Mouse (Mus musculus) left cerebral cortex, postnatal 10 days (tissue): ENCODE results near the gene Brip1. TPM values are rescaled to one million over a fixed set of nuclear protein-coding genes. Genes with fewer than 3 reads are reported as not detected.
A peak's percentile ranks its signal among the peaks of the same experiment; 100 is the strongest.

Experiments
- DNase-seq, 2 experiments: peaks; one replicate each; pipeline ENCODE4 v3.0.0; 2021 to 2022; ENCODE audit warnings: low spot score in 2 of 2, mixed read lengths in 1 of 2; ENCODE audit errors: extremely low spot score in 1 of 2
- intact Hi-C: fragments of 180-260 bp; cut with DNase I; formaldehyde crosslinking; loops from one replicate; pipeline ENCODE4 v1.15.1; 2025
- total RNA-seq, 2 experiments: library from RNA; stranded (reverse); gene quantifications; 2 replicates each; pipeline ENCODE4 v1.2.3; 2021

The Brip1 gene
- total RNA-seq, 2 experiments from 2014 or later: 0.69 to 1.1 TPM

DNA sequence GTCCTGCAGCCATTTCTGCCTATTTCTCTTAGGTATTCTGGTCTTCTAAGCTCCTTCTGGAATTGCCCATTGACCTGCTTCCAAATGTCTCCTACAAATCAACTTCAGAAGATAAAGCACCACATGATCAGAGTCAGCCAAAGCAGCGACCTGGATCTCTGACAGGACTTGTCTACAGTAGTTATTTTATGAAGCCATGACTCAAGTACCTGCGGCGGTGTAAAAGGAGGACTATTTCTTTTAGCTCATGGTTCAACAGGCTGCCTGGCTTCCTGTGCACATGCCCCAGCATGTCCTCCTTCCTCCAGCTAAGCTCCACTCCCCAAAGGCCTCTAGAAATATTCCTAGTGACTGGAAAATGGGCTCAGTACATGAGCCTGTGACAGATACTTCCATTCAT lies 69.7 kb downstream of the Brip1 start:
- no peak for DNase-seq
- intact Hi-C loops: no loop called here

DNA sequence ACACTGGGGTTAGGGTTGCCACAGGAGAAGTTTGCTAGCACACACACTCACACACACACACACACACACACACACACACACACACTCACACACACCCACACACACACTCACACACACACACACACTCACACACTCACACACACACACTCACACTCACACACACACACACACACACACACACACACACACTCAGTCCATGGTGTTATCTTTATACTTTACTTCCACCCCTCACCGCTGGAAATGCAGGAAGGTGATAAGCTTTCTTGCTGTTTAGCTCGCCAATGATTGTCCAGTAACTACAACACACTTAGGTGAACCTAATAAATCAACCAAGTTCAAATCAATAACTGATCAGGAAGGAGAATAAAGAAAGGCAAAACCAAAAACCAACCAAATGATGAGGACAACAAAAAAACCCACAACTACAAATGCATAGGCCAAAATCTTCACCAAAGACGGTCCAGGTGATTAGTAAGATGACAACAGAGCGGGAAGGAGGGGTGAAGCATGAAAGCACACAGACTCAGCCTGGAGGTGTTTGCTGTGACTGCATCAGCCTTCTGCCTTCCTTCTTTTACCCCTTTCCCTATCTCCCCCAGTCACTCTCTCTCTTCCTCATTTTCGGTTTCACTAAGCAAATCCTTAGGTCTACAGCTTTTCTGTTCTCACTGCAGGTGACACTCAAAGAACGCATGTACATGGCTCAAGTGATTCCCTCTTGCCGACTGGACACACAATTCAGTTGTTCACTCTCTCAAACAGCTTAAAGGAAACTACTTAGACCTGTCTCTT lies 83.7 kb downstream of the Brip1 start:
- no peak for DNase-seq
- intact Hi-C loops: no loop called here

DNA sequence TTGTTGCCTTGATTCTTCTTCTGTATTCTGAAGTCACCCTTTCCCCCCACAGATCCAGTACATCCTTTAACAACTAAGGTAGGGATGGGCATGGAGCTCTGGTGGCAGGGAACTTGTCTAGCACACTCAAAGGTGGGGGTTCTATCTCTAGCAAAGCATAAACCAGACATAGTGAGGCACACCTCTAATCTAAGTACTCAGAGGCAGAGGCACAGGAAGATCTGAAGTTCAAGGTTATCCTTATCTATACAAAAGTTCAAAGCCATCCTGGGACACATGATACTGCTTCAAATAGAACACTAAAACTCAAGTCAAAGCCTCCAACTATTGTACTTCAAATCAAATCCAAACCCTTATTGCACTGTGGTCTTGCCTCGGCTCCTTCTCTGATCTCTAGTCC lies 85.0 kb downstream of the Brip1 start:
- no peak for DNase-seq
- intact Hi-C loops: no loop called here

DNA sequence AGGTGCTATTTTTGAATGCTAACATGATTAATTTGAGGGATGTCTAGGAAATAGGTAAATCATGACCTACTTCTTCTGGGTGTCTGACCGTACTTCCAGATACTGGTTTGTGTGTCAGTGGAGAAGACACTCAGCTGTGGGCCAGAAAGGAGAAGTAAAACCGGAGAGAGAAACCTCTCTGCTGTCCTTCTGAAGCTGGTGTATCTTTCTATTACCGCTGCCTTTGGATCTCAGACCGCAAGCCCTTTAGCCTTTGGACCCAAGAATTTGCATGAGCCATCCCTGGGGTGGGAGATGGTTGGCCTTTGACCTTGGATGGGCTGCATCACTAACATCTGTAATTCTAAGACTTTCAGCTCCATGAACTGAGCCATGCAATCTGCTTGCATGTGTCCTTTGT lies 93.7 kb downstream of the Brip1 start:
- no peak for DNase-seq
- intact Hi-C loops: no loop called here

DNA sequence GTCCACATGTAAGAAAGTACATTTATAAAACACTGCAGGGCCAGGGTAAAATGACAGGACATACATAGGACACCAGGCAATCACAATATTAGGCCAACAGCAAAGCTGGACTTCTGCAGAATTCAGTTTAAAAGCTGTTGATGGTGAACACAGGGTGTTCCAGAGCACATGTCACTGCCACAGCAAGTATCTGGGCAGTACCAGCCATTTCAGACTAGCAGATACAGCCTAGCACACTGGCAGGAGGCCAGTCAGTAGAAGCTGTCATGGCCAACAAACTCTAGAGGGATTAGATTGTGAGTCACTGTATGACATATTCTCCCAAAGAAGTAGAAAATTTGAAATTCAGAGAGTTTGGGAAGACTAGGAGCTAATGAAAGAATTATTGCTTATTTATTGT lies 94.4 kb downstream of the Brip1 start:
- intact Hi-C loops: no loop called here
- DNase-seq: peak; percentile 3 to 30

DNA sequence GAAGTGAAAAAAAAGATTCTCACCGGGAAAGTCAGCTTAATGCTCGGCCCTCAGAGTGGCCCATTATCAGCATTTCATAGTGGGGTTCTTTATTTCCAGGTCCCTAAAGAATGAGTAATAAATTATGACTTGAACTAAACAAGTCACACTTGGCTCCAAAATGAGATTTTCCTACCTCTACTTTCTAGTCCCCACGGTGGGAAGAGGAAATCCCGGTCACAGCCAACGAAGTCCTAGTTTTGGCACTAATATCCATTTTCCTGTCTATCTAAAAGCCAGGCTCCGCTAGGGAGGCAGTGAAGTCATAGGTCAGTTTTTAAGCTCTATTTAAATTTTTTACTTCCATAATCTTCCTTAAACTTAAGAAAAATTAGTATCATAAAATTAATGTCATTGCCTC lies 99.8 kb downstream of the Brip1 start:
- no peak for DNase-seq
- intact Hi-C loops: no loop called here

DNA sequence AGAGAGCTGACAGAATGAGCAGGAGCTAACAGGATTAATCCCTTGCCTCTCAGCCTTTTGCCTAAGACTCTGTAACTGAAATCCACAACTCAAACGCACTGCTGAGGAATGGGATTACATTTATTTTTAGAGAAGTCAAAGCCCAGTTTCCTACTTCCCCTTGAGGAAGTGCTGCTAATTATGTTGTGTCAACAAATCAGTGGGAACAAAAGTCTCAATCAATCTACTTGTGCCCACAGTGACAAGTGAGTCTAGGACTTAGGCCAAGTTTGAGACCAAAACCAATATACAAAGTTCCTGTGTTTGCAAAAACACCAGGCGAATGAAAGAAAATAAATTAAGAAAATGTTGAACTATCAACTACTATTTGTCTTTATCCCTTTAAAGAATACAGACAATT lies 101.7 kb downstream of the Brip1 start:
- intact Hi-C loops: no loop called here
- no peak for DNase-seq

DNA sequence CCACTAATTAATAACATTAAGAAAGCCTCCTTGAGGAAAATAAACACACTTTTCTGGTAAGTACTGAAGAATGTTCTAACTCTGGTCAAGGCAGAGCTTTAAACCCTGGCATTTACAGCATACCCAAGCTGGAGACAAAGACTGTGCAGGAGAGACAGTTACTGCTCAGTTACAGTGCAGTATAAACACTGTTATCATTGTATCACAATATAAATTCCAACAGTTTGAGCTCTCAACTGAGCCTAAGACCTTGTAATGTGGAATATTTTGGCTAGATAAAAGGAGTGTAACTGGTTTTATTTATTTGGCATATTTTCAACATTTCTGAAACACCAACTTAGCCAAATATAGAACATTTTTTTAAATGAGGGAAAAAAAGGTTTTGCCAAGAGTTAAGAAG lies 112.2 kb downstream of the Brip1 start:
- intact Hi-C loops: no loop called here
- DNase-seq: no peak

DNA sequence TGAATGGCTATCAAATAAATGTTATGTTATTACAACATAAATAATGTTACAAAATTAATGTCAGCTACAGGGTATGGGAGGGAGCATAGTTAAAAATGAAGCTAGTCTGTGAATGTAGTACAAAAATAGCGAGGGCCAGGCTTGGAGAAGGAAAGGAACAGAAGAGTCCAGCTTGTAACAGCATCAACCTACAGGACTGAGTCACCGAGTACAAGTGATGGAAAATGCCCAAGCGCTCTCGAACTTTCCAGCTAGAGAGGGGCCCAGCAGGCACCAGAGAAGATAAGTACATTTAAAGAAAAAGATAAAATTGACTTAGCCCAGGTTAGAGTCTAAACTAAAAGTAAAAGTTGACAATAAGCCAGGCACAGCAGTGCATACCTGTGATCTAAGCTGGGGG lies 116.5 kb downstream of the Brip1 start:
- intact Hi-C loops: no loop called here
- DNase-seq: no peak

DNA sequence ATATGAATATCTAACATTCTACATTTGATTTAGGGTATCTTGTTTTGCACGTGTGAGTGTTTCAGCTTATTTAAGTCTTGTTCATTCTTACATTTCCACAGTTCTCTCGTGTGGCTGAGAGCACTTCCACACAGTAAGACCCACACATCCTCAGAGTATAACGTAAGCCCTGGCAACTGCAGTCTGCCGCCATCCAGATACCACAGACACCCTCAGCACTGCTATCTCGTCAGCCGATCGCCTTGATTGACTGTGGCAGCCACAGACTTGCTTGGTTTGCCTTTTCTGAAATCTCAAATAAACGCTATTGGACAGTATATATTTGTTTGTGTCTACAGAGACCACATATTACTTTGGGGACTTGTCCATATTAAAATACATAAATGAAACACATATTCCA lies 123.0 kb downstream of the Brip1 start:
- intact Hi-C loops: no loop called here
- no peak for DNase-seq

DNA sequence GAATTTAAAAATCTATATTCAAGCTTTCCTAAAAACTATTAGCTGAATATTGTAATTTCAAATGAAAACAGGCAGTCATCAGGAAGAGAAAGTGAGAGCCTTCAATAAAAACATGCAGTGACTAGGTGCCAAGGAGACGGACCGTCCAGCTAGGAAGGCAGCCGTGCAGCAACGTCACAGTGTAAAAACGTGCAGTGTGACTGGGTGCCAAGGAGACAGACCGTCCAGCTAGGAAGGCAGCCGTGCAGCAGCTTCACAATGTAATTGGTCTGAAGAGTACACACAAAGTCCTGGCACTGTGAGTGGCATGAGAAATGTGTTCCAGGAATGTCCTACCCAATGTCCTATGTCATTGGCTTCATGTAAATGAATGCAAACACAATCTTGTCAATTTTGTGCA lies 124.0 kb downstream of the Brip1 start:
- DNase-seq: no peak
- intact Hi-C loops: no loop called here

DNA sequence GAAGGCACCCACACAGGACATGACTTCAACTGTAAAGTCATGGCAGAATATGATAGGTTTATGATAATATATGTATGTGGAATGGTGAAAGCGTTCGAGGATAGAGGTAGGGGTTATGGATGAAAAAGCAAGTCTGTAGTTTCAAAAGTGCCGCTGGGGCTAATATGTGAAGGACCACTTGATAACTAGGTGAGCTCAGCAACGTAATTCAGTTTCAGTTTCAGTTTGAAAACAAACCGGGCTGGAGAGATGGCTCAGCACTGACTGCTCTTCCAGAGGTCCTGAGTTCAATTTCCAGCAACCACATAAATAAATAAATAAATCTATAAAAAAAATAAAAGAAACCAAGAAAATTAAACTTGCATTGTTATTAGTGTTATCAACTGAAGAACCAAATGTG lies 124.6 kb downstream of the Brip1 start:
- intact Hi-C loops: no loop called here
- DNase-seq: no peak

DNA sequence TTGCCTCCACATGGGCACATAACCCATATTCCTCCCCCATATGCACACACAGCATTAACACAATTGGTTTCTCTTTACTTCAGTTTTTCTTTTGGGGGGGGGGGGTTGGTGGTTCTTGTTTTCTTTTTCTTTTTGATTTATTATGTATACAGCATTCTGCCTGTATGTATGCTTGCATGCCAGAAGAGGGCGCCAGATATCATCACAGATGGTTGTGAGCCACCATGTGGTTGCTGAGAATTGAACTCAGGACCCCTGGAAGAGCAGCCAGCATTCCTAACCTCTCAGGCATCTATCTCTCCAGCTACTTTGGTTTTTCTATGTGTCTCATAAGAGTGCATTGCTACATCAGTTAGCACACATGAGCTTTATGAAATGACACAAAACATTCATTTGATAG lies 125.6 kb downstream of the Brip1 start:
- no peak for DNase-seq
- intact Hi-C loops: no loop called here

DNA sequence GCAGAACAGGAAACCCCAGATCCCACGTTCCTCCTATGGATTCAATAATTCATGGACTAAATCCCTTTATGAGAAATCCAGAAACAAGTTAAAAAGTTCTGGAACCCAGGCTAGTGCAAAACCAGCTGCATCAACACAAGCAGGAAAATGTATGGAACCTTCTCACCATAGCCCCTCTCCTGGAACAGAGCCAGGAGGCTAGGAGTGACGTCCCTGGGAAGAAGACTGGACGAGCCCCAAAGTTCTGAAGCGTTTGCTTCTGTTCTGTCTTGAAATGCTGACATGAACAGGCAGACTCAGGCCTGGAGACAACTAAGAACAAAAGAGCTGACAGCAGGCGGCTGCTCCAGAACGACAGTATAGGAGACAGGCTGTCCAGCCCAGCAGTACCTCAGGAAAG lies 132.3 kb downstream of the Brip1 start:
- intact Hi-C loops: loop anchor here (5.0 kb wide), 1 partner anchor 221 kb away; no protein-coding TSS in a partner anchor
- DNase-seq: no peak

DNA sequence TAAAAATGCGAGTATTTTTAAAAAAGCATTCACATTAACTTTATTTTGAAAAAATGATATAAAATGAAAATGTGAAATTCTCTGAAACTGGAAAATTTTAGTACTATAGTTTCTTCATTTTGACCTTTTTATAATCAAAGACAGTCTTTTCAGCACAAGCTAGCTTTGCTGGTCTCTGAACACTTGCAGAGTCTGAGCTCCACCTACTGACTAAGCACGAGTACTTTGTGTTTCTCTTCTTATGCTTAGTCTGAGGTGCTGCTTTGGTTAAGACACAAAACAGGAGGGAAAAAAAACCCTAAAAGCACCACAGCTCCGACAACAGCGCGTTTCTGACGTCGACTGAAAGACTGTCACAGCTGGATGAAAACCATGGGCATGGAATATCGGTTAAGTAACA lies 133.8 kb downstream of the Brip1 start:
- DNase-seq: peak; percentile 8 to 24
- intact Hi-C loops: loop anchor here (5.0 kb wide), 1 partner anchor 220 kb away; no protein-coding TSS in a partner anchor

DNA sequence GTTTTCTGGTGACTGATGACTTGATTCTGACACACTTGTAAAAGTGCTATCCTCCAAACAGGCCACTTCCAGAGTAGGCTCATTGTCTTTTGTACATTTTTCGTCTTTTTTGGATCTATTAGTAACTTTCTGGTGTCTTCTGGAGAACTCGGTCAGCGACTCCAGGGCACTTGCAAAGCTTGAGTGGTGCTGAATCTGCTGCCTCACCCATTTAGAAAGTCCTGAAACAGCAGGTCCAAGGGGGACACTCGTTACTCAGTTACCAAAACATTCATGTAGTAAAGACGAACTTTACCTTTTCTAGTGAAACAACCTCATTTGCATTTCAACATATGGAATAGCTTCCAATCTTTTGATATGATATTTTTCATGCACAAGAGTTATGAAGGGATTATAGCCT lies 136.1 kb downstream of the Brip1 start:
- intact Hi-C loops: loop anchor here (5.0 kb wide), 1 partner anchor 218 kb away; no protein-coding TSS in a partner anchor
- DNase-seq: no peak

DNA sequence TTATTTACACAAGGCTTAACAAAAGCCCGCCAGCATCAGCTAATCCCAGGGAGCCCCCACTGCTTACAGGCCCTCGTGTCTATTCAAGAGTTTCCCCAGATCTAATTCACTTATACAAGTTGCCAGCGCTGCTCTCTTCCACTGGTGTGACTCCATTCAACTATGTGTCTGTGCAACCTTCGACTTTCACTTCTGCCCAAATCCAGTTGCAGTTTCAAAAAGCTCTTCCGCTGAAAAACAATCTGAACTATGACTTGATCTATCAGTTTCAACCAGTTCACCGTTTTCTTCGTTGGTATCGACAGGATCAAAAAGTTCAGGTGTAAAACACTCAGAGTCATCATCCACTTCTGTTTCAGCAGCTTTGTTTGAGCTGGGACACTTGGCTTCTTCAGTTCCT lies 139.8 kb downstream of the Brip1 start:
- intact Hi-C loops: no loop called here
- no peak for DNase-seq

DNA sequence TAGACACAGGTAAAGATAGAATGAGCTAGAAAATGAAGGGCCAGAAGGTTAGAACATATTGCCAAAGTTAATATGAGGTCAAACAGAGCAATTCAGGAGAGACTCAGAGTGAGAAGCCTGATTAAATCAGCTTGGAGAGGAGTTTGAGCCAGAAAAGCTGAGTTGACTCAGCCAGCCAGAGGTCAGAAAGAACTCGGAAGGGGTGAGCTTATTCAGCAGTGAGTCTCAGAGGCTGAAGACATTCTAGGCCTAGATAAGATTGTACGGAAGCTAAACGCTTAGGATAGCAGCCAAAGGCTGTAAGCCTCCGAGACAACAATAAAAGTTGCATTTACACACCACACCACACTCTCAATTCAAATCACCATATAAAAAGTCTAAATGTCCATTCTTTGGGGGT lies 141.9 kb downstream of the Brip1 start:
- no peak for DNase-seq
- intact Hi-C loops: no loop called here

DNA sequence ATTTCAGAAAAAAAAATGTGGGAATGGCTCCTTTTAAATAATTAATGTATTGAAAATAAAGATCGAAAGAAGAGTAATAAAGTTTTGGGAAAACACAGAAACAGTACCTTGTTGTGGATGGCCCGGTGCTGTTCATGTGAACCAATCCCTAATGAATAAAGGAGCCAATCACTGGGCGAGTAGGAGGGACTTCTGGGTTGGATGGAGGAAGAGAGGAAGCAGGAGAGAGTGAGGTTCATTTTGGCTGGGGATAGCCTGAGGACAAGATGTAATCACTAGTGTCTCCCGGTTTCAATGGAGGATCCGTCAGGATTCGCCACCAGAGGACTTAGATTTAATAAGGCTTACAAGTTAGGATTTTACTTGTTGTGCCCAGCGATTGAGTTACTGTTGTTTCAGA lies 145.2 kb downstream of the Brip1 start:
- no peak for DNase-seq
- intact Hi-C loops: no loop called here

DNA sequence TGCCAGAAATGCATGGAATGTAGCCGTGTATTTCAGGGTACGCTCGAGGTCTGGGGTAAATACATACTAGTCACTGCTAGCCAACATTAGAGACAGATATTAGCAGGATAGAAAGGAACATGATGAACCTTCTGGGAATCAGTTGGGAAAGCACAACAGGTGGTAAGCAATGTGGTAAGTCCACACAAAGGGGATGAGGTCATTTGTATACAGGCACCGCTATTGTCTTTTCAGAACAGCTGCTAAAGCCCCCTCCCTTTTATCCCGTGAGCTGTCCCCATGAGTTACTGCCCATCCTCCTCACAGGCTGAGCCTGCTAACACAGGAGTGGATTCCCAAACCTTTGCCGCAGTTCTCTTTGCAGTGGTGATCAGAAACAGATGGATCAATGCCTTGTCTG lies 149.6 kb downstream of the Brip1 start:
- intact Hi-C loops: no loop called here
- no peak for DNase-seq
